Mouse (Mus musculus): ENCODE data around the gene Otud7a.

GRCm38 (mm10) chr7:63757678-63758239, 313.2 kb downstream of the Otud7a start:
- TF ChIP-seq CTCF (IDR thresholded peaks at IDR 0.05; ENCODE audit: low read depth, low read length) (no peak), POLR2A (IDR thresholded peaks at IDR 0.05; ENCODE audit: borderline replicate concordance, low read depth, low read length) (no peak)

Measured in bone marrow macrophage, adult 2 months (primary cell).